Mouse (Mus musculus): ENCODE results near the gene Fmo6.

DNA sequence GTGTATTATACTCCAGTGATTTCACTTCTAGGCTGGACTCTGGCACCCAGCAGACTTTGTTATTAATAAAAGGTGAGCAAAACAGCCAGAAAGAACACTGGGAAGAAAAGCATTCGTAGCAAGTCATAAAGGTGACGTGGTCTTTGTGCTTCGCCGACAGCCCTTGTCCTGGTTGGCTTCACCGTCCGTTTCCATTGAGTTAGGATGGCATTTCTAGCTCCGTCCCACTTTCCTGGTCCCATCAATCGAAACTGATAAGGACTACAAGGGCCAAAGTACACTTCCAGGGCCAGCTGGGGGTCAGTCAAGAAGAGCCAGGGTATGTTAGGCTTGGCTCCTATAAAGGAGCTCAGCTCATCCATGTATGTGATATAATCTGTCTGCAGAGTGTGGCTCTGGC lies 20.7 kb downstream of the Fmo6 start:
- TF ChIP-seq MAFK (IDR thresholded peaks at IDR 0.05; ENCODE audit: insufficient read depth, low read depth, low read length): no peak
- no peak for TF ChIP-seq ZNF384 (IDR thresholded peaks at IDR 0.05; ENCODE audit: low read depth, low read length)
- TF ChIP-seq CHD2 (IDR thresholded peaks at IDR 0.05; ENCODE audit: low read depth, low read length): no peak
- no peak for TF ChIP-seq HCFC1 (IDR thresholded peaks at IDR 0.05; ENCODE audit: borderline replicate concordance, insufficient read depth, low read length)
- TF ChIP-seq ZC3H11A (IDR thresholded peaks at IDR 0.05; ENCODE audit: borderline replicate concordance, low read depth, low read length): no peak
